Mouse (Mus musculus) frontal cortex, postnatal 25 days (tissue): ENCODE measurements around the gene Cd80.
"Not testable (repeated sequence)": the region's sequence is repeated elsewhere in the genome, so short reads cannot be mapped to it uniquely, and the experiment has no call there.

Experiments
- DNase-seq, 2 experiments: peaks; one replicate each; pipeline ENCODE4 v3.0.0; 2022; ENCODE audit warnings: low spot score in 2 of 2

Gene Cd80

GRCm38 (mm10) chr16:38472507-38472873 is 17.1 kb downstream of the Cd80 start:
- DNase-seq: no peak

- DNase-seq: no peak
These were observed 18.3 kb downstream of the Cd80 start for GRCm38 (mm10) chr16:38473661-38474060.

GRCm38 (mm10) chr16:38474677-38475286 is 19.4 kb downstream of the Cd80 start:
- DNase-seq: no peak

- DNase-seq: no peak
These were observed 20.4 kb downstream of the Cd80 start for GRCm38 (mm10) chr16:38475681-38476311.

GRCm38 (mm10) chr16:38476312-38477240 is 21.2 kb downstream of the Cd80 start:
- DNase-seq: peak in 1 of 2 experiments; percentile 22

- not testable (repeated sequence) for DNase-seq
These were observed 21.9 kb downstream of the Cd80 start for GRCm38 (mm10) chr16:38477241-38477608.

GRCm38 (mm10) chr16:38478296-38478695 is 22.9 kb downstream of the Cd80 start:
- DNase-seq: no peak

GRCm38 (mm10) chr16:38481327-38481726 is 26.0 kb downstream of the Cd80 start:
- DNase-seq: no peak

GRCm38 (mm10) chr16:38482780-38483562 is 27.6 kb downstream of the Cd80 start:
- DNase-seq: no peak

- DNase-seq: no peak
These were observed 28.4 kb downstream of the Cd80 start for GRCm38 (mm10) chr16:38483582-38484309.

- no peak for DNase-seq
These were observed 37.2 kb downstream of the Cd80 start for GRCm38 (mm10) chr16:38492551-38492950.

- DNase-seq: no peak
These were observed 38.5 kb downstream of the Cd80 start for GRCm38 (mm10) chr16:38493890-38494289.

GRCm38 (mm10) chr16:38496604-38497140 is 41.3 kb downstream of the Cd80 start:
- no peak for DNase-seq

GRCm38 (mm10) chr16:38502469-38502868 is 47.1 kb downstream of the Cd80 start:
- DNase-seq: no peak

- DNase-seq: no peak
These were observed 48.2 kb downstream of the Cd80 start for GRCm38 (mm10) chr16:38503528-38503927.

GRCm38 (mm10) chr16:38506041-38506634 is 50.8 kb downstream of the Cd80 start:
- DNase-seq: peak; percentile 45 to 58

GRCm38 (mm10) chr16:38510846-38511245 is 55.5 kb downstream of the Cd80 start:
- DNase-seq: no peak

GRCm38 (mm10) chr16:38519140-38519539 is 63.8 kb downstream of the Cd80 start:
- no peak for DNase-seq

GRCm38 (mm10) chr16:38521211-38521987 is 66.0 kb downstream of the Cd80 start:
- no peak for DNase-seq
